Mouse (Mus musculus) ovary, postnatal 36 days (tissue): Measurements from ENCODE around the gene Gm28043.
"Not testable (repeated sequence)": the region's sequence is repeated elsewhere in the genome, so short reads cannot be mapped to it uniquely, and the experiment has no call there.

Experiments
- DNase-seq: peaks from one replicate; pipeline ENCODE4 v3.0.0; 2022; ENCODE audit warnings: low spot score, mixed read lengths

The Gm28043 gene

DNA sequence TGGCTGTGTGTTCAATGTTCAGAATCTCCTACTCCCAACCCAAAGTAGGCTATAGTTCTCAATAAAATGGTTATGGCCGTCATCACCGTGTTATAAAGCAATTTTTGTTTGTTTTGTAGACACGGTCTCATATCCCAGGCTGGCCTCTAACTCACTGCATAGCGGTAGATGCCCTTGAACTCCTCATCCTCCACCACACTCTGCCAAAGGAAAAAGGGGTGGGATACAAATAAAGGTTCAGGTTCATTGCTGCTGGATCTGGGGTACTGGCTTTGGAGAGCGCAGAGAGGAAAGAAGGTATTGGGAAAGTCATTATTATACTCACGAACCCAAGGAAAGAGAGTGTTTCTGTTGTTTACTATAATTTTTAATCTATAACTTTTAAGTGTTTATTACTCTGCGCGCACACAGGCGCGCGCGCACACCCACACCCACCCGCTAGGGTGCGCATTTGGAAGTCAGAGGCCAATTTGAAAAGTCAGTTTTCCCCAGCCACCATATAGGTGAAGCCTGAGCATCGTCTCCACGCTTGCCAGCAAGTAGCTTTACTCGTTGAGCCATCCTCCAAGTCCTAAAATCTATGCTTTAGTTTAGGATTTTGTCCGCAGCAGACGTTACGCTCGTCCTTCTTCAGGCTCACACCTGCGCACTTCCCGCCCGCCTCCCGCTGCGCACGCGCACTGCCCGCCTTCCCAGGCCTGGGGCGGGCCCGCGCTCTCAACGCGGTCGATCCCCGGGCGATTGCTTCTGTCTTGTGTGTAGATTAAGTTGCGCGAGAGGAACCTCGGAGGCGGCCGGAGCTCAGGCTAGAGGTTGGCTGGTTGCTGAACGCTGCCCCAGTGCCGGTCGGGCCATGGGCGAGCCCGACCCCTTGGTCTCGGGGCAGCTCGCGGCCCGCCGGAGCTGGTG lies at the start of gene Gm28043, which contains the start of gene Rnf8:
TSS of gene Gm28043 (plus strand) at position 762 of the 909 bp plus-strand sequence.
TSS of gene Rnf8 (plus strand) at position 676 of the 909 bp plus-strand sequence.
- peak; percentile 94 for DNase-seq

- DNase-seq, result no peak
Measured at GRCm38 (mm10) chr17:29565521-29565920, 49.2 kb upstream of the Gm28043 start.

GRCm38 (mm10) chr17:29568435-29568834 lies 46.2 kb upstream of the Gm28043 start:
- DNase-seq, result no peak

GRCm38 (mm10) chr17:29569831-29570230 lies 44.8 kb upstream of the Gm28043 start:
- DNase-seq, result no peak

- DNase-seq, result no peak
Measured at GRCm38 (mm10) chr17:29579579-29580126, 35.0 kb upstream of the Gm28043 start.

GRCm38 (mm10) chr17:29583569-29583968 lies 31.1 kb upstream of the Gm28043 start:
- no peak for DNase-seq

- DNase-seq, result no peak
Measured at GRCm38 (mm10) chr17:29584306-29584705, 30.4 kb upstream of the Gm28043 start.

DNA sequence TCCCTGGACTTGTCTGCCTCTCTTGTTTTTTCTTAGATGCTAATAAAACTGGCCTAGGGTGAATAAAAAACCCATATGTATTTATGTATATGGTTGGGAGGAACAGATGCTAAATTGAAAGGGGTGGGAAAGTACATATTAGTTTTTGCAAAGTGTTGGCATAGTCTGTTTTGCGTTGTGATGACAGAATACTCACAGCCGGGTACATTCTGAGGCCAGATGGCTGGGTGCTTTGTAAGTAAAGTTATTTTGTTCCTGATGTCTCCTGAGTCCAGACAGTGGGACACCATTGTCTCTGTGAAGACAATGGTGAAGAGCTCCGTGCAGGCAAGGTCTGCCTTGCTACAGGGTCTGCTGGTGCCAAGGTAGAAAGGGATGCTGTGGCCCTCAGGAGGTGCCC lies 29.9 kb upstream of the Gm28043 start:
- DNase-seq, result no peak

GRCm38 (mm10) chr17:29585446-29585845 lies 29.2 kb upstream of the Gm28043 start:
- no peak for DNase-seq

DNA sequence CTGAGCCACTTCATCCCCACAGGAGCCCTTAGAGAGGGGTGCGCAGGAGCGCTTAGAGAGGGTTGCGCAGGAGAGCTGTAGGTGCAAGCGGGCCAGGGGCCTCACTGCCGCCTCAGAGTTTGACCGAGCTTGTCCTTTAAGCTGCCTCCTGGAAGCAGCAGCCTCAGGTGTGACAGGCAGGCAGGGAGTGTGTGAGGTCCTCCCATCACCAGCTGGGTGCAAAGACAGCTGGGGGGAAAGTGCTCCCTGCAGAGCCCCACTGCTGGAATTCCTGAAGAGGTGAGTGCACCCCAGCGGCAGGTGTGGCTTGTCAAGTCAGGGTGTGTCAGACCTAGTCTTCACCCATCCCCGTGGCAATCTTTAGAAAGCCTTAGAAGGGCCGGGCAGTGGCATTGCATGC lies 27.8 kb upstream of the Gm28043 start:
- DNase-seq, result no peak

- no peak for DNase-seq
Measured at GRCm38 (mm10) chr17:29589221-29589898, 25.3 kb upstream of the Gm28043 start.

DNA sequence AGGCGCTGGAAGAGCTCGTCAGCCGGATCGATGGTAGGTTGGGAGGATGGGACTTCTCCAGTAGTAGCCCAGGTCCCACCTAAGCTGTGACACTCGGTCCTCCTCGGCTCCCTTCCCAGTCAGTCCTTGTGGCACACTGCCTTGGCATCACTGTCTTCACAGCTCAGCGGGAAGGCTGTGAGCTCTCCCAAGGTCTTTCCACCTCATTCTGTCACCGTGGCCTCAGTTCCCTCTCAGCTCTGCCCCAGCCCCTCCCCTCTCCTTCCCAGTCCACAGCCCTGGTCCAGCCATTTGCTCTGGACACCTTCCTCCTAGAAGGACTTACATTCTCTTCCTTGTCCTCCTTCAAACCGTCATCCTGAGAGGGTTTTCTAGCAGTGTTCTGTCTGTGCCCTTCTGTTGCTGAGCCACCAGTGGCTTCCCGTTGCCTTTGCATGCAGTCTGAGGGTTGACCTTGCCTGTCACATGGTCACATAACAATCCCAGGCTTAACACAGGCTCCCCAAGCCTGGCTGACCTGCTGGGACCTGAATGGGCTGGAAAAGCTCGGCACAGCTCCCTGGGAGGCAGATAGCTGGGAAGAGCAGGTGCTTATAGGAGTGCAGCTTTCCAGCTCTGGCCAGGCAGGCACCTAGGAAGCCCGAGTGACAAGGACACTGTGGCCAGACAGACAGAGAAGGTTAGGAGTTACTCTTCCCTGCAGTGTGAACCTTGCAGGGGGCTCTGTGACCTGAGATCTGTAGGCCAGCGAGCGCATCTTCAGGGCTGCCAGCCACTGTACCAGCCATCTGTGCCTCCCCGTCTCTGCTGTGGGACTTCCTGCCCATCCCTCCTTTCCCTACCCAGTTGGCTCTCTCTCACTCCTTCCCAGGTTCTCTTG lies 18.5 kb upstream of the Gm28043 start:
- DNase-seq, result no peak

DNA sequence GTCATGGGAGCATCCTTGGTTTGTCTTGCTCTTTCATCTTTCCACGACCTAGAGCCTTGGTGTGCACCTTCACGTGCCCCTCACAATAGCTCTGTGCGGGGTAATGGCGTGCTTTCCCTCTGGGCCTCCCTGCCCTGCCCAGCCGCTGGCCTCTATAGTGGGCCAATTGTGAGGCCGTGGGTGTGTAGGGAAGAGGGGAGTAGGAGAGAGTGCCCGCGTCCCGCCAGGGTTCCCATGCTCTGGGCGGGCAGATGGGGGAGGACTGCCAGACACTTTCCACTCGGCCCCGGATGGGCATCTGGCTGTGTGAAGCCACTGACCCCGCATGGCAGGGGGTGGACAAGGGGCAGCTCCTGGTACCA lies 17.9 kb upstream of the Gm28043 start:
- DNase-seq, result no peak

DNA sequence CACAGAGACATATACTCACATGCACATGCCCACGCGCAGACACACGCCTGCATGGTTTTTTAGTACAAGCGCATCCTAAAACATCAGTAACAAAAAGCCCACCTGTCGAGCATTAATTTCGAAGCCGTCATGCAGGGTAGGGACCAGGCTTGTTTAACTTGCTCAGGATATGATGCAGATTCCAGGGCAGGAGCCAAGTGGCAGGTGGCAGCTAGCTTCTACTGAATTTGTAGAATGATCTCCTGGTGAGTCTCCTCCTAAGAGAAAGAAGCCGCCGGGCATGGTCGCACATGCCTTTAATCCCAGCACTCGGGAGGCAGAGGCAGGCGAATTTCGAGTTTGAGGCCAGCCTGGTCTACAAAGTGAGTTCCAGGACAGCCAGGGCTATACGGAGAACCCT lies 15.6 kb upstream of the Gm28043 start:
- no peak for DNase-seq

- DNase-seq, result no peak
Measured at GRCm38 (mm10) chr17:29599537-29599936, 15.1 kb upstream of the Gm28043 start.

GRCm38 (mm10) chr17:29601391-29601790 lies 13.3 kb upstream of the Gm28043 start:
- DNase-seq, result no peak

DNA sequence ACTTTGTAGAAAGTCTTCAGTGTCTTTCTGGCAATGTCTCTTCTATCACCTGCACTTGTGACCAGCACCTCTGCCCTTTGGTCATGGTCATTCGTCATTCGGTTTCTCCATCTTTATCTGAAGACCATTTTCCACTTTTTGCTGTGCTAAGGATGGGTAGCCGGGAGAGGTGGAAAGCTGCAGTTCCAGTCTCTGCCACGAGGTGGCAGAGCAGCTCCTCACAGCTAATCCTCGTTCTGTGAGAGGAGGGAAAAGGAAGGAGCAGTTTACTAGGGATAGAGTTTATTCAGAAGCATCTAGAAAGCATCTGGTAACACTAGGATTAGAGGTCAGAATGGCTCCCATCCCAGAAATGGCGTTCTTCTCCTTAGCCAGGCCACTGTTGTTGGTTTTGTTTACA lies 11.4 kb upstream of the Gm28043 start:
- peak; percentile 77 for DNase-seq

- DNase-seq, result not testable (repeated sequence)
Measured at GRCm38 (mm10) chr17:29613453-29613852, 1.2 kb upstream of the Gm28043 start.

DNA sequence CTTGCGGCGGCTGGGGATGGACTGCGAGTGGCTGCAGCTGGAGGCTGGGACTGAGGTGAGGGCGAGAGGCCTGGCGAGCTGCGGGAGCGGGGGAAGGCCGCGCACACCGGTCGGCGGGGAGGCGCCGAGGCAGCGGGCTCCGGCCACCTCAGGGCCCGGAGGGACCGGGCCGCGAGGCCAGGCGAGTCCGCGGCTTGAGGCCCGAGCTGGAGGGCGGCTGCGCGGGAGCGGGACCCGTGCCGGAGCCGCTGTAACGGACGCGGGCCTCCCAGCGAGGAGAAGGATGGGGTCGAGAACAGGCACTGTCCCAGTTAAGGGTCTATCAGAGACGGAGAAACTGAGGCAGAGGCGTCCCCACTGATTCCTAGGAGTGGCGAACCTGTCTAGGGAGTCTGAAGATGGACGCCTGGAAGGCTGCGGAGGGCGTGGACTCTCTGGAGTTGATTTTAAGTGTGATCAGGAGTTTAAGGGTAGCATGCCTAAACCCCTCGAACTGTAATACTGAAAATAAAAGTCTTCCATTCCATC lies 412 bp downstream of the Gm28043 start:
- DNase-seq, result no peak

DNA sequence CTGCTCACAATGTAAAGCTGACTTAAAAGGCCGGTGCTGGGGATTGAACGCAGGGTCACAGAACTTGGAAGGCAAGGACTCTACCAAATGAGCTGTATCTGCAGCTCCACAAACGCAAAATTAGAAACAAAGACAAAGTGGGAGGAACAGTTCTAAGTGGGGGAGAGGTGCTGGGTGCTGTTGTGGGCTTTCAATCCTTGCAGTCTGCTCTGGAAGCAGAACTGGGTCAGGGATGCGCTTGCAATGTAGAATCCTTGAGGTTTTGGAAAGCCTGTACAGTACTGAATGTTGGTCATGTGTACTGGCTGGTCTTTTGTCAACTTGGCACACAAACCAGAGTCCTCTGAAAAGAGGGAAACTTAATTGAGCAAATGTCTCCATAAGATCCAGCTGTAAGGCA lies 940 bp downstream of the Gm28043 start:
- DNase-seq, result no peak

GRCm38 (mm10) chr17:29619231-29619630 lies 4.6 kb downstream of the Gm28043 start:
- DNase-seq, result no peak

- no peak for DNase-seq
Measured at GRCm38 (mm10) chr17:29623488-29623887, 8.8 kb downstream of the Gm28043 start.
